Mouse (Mus musculus): ENCODE data around the gene Rlf.
A peak's percentile ranks its signal among the peaks of the same experiment; 100 is the strongest.

Rlf gene

DNA sequence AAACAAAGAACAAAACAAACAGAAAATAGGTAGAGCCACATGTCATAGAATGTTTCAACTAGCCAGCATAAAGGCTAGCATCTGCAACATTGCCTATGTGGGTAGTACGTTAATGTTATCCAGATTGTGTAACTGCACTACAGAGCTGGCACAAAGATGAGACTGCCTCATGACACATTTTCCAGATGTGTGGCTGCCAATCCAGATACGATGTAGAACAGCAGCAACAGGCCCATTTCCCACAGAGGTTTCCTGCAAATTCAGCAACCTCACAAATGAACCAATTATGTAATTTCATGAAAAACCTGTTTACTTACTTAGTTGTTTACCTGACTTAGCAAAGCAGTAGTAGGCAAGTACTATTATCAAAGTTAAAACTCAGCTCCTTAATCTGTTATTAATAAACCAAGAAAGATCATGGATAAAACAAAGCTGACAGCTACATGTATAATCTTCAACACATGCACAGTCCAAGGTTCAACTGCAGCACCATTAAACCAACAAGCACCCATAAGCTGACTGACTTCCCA lies 51.3 kb downstream of the Rlf start:
- DNase-seq (ENCODE audit: low spot score): no peak

DNA sequence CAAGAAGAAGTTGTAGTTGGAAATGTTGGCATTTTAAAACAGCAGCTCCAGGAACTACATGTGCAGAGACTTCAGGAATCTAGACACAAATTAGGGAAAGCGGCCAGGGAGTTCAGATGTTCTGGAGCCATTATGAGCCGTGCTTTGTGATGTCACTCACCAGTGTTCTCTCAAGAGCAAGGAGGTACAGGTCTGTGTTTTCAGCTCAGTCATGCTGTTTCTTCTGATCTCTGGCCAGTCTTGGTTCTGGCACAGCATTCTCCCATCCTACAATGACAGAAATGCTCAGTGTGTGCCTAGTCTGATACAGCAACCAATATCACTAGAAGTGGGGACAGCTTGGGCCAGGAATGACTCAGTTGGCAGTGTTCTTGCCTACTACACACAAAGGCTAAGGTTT lies 105.8 kb downstream of the Rlf start, which contains the start of gene Tmco2:
Gene Tmco2 (minus strand): TSS at position 101 of the 400 bp plus-strand sequence.
- no peak for DNase-seq (ENCODE audit: low spot score)

DNA sequence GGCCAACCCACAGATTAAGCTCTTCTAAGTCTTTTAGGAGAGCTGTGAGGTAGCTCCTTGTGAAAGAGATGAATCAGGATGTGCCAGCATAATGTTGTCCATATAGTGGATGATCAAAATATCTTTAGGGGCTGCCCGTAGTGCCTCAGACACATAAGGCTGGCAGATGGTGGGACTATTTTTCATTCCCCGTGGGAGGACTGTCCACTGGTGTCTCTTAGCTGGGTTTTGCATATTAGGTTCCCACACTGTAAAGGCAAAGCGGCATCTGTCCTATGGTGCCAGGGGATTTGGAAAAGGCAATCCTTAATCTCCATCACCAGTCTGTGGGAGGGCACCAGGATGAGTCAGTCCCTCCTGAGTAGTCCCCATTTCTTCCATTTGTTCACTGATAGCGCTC lies 111.6 kb downstream of the Rlf start:
- no peak for DNase-seq (ENCODE audit: low spot score)

DNA sequence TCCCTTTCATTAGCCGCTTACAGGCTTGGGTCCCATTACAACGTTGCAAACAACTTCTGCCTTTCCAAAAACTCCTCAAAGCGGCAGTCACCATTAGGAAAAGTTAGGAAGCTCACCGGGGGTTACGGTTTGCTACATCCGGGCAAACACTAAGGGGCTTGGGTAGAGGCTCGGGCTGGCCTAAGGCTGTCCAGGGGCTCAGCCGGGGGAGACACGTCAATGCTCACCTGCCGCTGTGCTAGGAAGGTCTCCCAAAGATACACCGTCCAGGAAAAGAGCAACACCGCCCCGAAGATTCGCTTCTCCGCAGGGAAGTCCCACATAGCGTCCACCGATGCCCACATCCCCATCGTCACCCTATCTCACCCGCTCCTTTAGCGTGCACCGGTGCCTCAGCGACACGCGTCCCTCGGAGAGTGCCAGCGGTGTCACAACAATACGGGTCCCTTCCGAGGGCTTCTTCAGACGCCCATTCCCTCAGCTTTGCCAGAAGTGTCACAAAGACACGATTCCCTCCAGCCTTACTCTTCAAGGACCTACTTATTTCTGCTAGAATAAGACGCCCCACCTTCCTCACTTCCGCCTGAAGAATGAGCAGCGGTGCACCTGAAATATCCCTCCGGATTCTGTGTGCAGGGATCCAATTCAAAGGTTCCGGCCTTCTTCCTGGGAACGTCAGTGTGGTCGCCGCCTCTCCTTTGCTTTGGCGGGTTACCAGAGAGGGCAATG lies 117.1 kb downstream of the Rlf start, which contains the start of gene Zmpste24:
Gene Zmpste24 (minus strand): TSS at position 592 of the 729 bp plus-strand sequence.
- DNase-seq (ENCODE audit: low spot score): peak; percentile 92
